11 mouse cellular contexts compared by ENCODE assay signal in the genomic region with DNA sequence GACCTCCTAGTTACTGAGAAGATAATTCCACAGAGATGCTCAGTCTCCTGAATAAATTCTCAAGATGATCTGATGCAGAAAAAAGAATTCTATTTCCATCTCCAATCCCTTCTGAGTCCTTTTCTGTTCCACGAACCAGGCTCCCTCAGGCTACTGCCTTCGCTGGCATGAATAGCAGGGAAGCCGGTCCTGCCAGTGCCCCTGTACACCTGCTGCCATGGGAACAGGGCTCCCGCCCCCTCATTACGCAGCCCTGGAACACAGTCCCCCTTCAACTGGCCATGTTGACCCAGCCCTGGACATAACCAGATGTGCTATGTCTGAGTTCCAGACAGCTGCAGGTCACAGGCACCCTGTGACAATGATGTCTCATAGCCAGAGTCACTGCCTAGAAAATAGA.
DNase-seq lines count a peak whose midpoint lies in the region; ATAC-seq and TF ChIP-seq lines count a peak whose summit lies in the region.
"Had no signal": no experiment of that assay in that cellular context is flagged by ENCODE, and none has a peak within 500 bp of the region (broad histone marks: within the 10 kb centered on the region; RNA-seq: fewer than 3 reads in every experiment).

No protein-coding gene starts in this region.

- TF ChIP-seq POLR2A in bone marrow macrophage, adult 2 months (IDR thresholded peaks at IDR 0.05; ENCODE audit: borderline replicate concordance, low read depth, low read length), result no peak

- no peak overlapping the region for H3K27ac ChIP-seq in limb, embryonic 11.5 days (replicated peaks; ENCODE audit: low read depth, low read length)
- no peak overlapping the region for H3K27ac ChIP-seq in limb, embryonic 10.5 days
- H3K27ac ChIP-seq in bone marrow macrophage, adult 2 months (ENCODE audit: insufficient read depth, low read depth, low read length), result peak overlapping the region; percentile 90
- H3K27ac ChIP-seq in embryonic facial prominence, embryonic 10.5 days (replicated peaks), result no peak overlapping the region

- WGBS in limb, embryonic 11.5 days, result 78% methylated on average over 5 of the region's 5 CpGs
- 82% methylated on average over 5 of the region's 5 CpGs for whole genome bisulfite sequencing in limb, embryonic 10.5 days
- WGBS in embryonic facial prominence, embryonic 10.5 days, result 63% methylated on average over 5 of the region's 5 CpGs

- no peak overlapping the region for H3K4me2 ChIP-seq in limb, embryonic 11.5 days (ENCODE audit: low read depth, severe bottlenecking)

- H3K27me3 ChIP-seq in limb, embryonic 11.5 days (ENCODE audit: control insufficient read depth, insufficient read depth, low read length), result no peaks in the 10 kb centered on the region
- H3K27me3 ChIP-seq in limb, embryonic 10.5 days (ENCODE audit: low read depth, poor library complexity, severe bottlenecking), result no peaks in the 10 kb centered on the region
- no peaks in the 10 kb centered on the region for H3K27me3 ChIP-seq in embryonic facial prominence, embryonic 10.5 days (replicated peaks; ENCODE audit: low read depth, poor library complexity, severe bottlenecking)

- no peak overlapping the region for H3K9ac ChIP-seq in limb, embryonic 11.5 days (ENCODE audit: low read length)

- H3K4me3 ChIP-seq in limb, embryonic 11.5 days (ENCODE audit: low read depth, low read length), result no peak overlapping the region
- no peak overlapping the region for H3K4me3 ChIP-seq in limb, embryonic 10.5 days
- H3K4me3 ChIP-seq in bone marrow macrophage, adult 2 months (ENCODE audit: insufficient read depth, low read length), result no peak overlapping the region
- H3K4me3 ChIP-seq in embryonic facial prominence, embryonic 10.5 days, result no peak overlapping the region

- H3K4me1 ChIP-seq in limb, embryonic 11.5 days (ENCODE audit: control insufficient read depth, insufficient read depth, low read length), result no peaks in the 10 kb centered on the region
- peaks cover 3% of the 10 kb centered on the region; the same call in 1 of the 2 replicates for H3K4me1 ChIP-seq in limb, embryonic 10.5 days
- peaks cover 51% of the 10 kb centered on the region for H3K4me1 ChIP-seq in bone marrow macrophage, adult 2 months (ENCODE audit: control insufficient read depth, insufficient read depth, low read length)
- H3K4me1 ChIP-seq in embryonic facial prominence, embryonic 10.5 days, result no peaks in the 10 kb centered on the region

- DNase-seq in heart, adult 11 months, result peak; percentile 87
- no peak for DNase-seq in heart, adult 18-20 months
- DNase-seq in limb, embryonic 11.5 days (ENCODE audit: low spot score), result peak; percentile 25
- no peak for DNase-seq in limb, embryonic 10.5 days (ENCODE audit: low spot score)
- DNase-seq in embryonic facial prominence, embryonic 10.5 days (ENCODE audit: low spot score), result peak; percentile 29
- DNase-seq: adrenal gland, postnatal 25 days; heart, postnatal 10 days; midbrain, embryonic 14.5 days had no signal

- H3K9me3 ChIP-seq in limb, embryonic 11.5 days (ENCODE audit: control insufficient read depth, low read length), result no peaks in the 10 kb centered on the region
- no peaks in the 10 kb centered on the region for H3K9me3 ChIP-seq in limb, embryonic 10.5 days (replicated peaks)
- no peaks in the 10 kb centered on the region for H3K9me3 ChIP-seq in embryonic facial prominence, embryonic 10.5 days

- no peak for TF ChIP-seq CTCF in bone marrow macrophage, adult 2 months (IDR thresholded peaks at IDR 0.05; ENCODE audit: low read depth, low read length)

- no peak for ATAC-seq in limb, embryonic 11.5 days (ENCODE audit: insufficient number of reproducible peaks, low FRiP score, low TSS enrichment, low read depth)
- ATAC-seq in monocyte, adult 5-6 weeks (replicated peaks; ENCODE audit: insufficient number of reproducible peaks, low FRiP score, low TSS enrichment, poor library complexity, severe bottlenecking), result no peak
- ATAC-seq: intestine, embryonic 16.5 days had no signal

- no peaks in the 10 kb centered on the region for H3K36me3 ChIP-seq in limb, embryonic 11.5 days (ENCODE audit: control insufficient read depth, insufficient read depth, low read length)
- no peaks in the 10 kb centered on the region for H3K36me3 ChIP-seq in limb, embryonic 10.5 days
- H3K36me3 ChIP-seq in embryonic facial prominence, embryonic 10.5 days (replicated peaks), result no peaks in the 10 kb centered on the region

Comparison
In these comparisons a context has a peak if more than half of its experiments do, and no peak if none do; other contexts are left out.
1. DNase-seq: peak in heart, adult 11 months (single experiment), limb, embryonic 11.5 days (single experiment) and embryonic facial prominence, embryonic 10.5 days (single experiment); none in heart, adult 18-20 months (0 of 2) and limb, embryonic 10.5 days (single experiment).